Mouse (Mus musculus) lung, embryonic 14.5 days (tissue): ENCODE measurements around the gene Rnase2b. TPM values are rescaled to one million over a fixed set of nuclear protein-coding genes. Genes with fewer than 3 reads are reported as not detected.

Source experiments
- ATAC-seq: fragments of 200-750 bp; cut with Nextera tagmentation; 2 replicates; pipeline ENCODE4 v1.8.0; 2017; ENCODE audit warnings: mild to moderate bottlenecking, moderate TSS enrichment, moderate library complexity; ENCODE audit not compliant: insufficient read depth
- DNase-seq: peaks from one replicate; pipeline ENCODE4 v3.0.0-alpha.2; 2015
- H3K27ac ChIP-seq: fragments of 300-500 bp; sonication (generic); 2 replicates; pipeline ENCODE4 v1.5.1; 2014; ENCODE audit warnings: low read depth, mild to moderate bottlenecking, moderate library complexity
- H3K27me3 ChIP-seq: fragments of 300-500 bp; sonication (generic); 2 replicates; pipeline ENCODE4 v1.6.1; 2014; ENCODE audit warnings: low read length, control low read depth; ENCODE audit not compliant: insufficient read depth
- H3K36me3 ChIP-seq: fragments of 300-500 bp; sonication (generic); 2 replicates; pipeline ENCODE4 v1.6.1; 2014; ENCODE audit warnings: control low read depth; ENCODE audit not compliant: insufficient read depth
- H3K4me1 ChIP-seq: fragments of 300-500 bp; sonication (generic); 2 replicates; pipeline ENCODE4 v1.6.1; 2014; ENCODE audit warnings: antibody characterized with exemption, control low read depth; ENCODE audit not compliant: insufficient read depth
- H3K4me2 ChIP-seq: fragments of 300-500 bp; sonication (generic); 2 replicates; pipeline ENCODE4 v1.6.1; 2014; ENCODE audit warnings: mild to moderate bottlenecking
- H3K4me3 ChIP-seq: fragments of 300-500 bp; sonication (generic); 2 replicates; pipeline ENCODE4 v1.5.1; 2014; ENCODE audit warnings: low read depth, low read length
- H3K9ac ChIP-seq: fragments of 300-500 bp; sonication (generic); 2 replicates; pipeline ENCODE4 v1.6.1; 2014
- H3K9me3 ChIP-seq: fragments of 300-500 bp; sonication (generic); 2 replicates; pipeline ENCODE4 v1.6.1; 2016; ENCODE audit warnings: low read depth, low read length, control low read depth
- CTCF ChIP-seq: IDR thresholded peaks from 2 replicates; pipeline ENCODE4 v1.5.1; 2016; ENCODE audit warnings: antibody characterized with exemption, low read depth
- WGBS: fragments of 180-500 bp; shearing (Covaris S2); extraction: QIAGEN DNeasy Blood & Tissue Kit; methylation state at CpG from one replicate; pipeline ENCODE4 v1.1.7; 2014; 5-methylcytosine and 5-hydroxymethylcytosine counted together
- polyA plus RNA-seq: library from polyadenylated mRNA; unstranded; fragments of >200 nt; fragmentation: Nextera tagmentation; extraction: Ambion mirVana; gene quantifications from 2 replicates; pipeline ENCODE4 v1.2.1, GENCODE M21; 2014

Gene Rnase2b
- polyA plus RNA-seq, 1 experiment from 2014 or later: not detected

DNA sequence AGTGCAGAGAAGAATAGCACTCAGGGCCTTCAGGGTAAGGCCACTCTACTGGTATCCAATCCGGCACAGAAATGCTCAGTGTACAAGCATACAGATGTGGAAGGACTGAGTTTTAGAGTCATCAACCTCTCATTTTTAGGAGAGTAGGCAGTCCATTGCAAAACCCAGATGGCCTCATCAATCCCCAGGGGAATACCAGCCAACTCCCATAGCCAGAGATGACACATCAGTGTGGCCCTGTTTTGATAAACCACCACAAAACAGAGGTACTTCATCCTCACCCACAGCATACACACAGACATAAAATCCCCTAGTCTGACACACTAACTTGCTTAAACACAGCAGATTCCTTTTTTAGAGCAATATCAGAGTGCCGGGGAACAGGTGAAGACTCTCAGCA lies 38.4 kb downstream of the Rnase2b start:
- no peak overlapping the region for H3K4me3 ChIP-seq
- H3K27ac ChIP-seq: no peak overlapping the region
- H3K4me2 ChIP-seq: no peak overlapping the region
- H3K4me1 ChIP-seq: no peaks in the 10 kb centered on the region
- DNase-seq (no peak), ATAC-seq (no peak)
- no peaks in the 10 kb centered on the region for H3K27me3 ChIP-seq
- no peaks in the 10 kb centered on the region for H3K9me3 ChIP-seq
- no peak for TF ChIP-seq CTCF
- no peaks in the 10 kb centered on the region for H3K36me3 ChIP-seq
- WGBS: 90% methylated on average over 2 of the region's 2 CpGs
- H3K9ac ChIP-seq: no peak overlapping the region

DNA sequence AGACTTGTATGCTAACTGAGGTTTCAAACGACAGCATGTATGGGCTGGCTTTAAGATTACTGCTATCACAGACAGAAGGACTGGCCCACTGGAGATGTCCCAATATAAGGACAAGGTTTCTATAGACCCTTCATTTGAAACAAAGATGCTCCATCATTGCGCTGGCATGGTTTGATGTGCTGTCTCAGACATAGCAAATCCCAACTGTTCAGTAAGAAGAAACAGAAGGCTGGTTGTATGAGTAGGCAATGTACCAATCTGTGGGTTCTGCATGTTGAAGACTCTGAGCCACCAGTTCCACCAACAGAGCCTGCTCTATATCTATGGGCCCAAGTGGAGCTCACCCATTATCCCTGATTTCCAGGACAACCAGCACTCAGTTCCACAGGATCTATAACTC lies 41.1 kb downstream of the Rnase2b start, which contains the start of gene Ear14:
Gene Ear14 (plus strand): TSS at position 277 of the 400 bp plus-strand sequence.
- H3K27me3 ChIP-seq: no peaks in the 10 kb centered on the region
- H3K4me2 ChIP-seq: no peak within 1 kb of the TSS
- no peak for TF ChIP-seq CTCF
- no peak within 1 kb of the TSS for H3K27ac ChIP-seq
- no peaks in the 10 kb centered on the region for H3K36me3 ChIP-seq
- WGBS: 77% methylated on average over 2 of the region's 2 CpGs
- DNase-seq (no peak), ATAC-seq (no peak)
- no peak within 1 kb of the TSS for H3K4me3 ChIP-seq
- H3K9ac ChIP-seq: no peak within 1 kb of the TSS
- H3K4me1 ChIP-seq: no peaks in the 10 kb centered on the region
- no peaks in the 10 kb centered on the region for H3K9me3 ChIP-seq

Other genes with a start within 250 kb of the Rnase2b start
- gene Osgep, start 237.4 kb upstream of the Rnase2b start, polyA plus RNA-seq: 164 and 183 TPM in 2 replicates
- gene Apex1, start 237.3 kb upstream of the Rnase2b start, polyA plus RNA-seq: 272 and 273 TPM in 2 replicates
- 45.6 and 47.1 TPM in 2 replicates for gene Pip4p1, start 231.4 kb upstream of the Rnase2b start, polyA plus RNA-seq
- 64.4 and 67.0 TPM in 2 replicates for gene Pnp, start 231.2 kb upstream of the Rnase2b start, polyA plus RNA-seq
- gene Gm49342, start 217.7 kb upstream of the Rnase2b start, polyA plus RNA-seq: not detected in 2 replicates
- gene Pnp2, start 206.3 kb upstream of the Rnase2b start, polyA plus RNA-seq: 0.42 and 0.76 TPM in 2 replicates
- gene Rnase10, start 154.5 kb upstream of the Rnase2b start, polyA plus RNA-seq: 0.45 TPM in 1 of 2 replicates, not detected in the other
- gene Rnase9, start 120.4 kb upstream of the Rnase2b start, polyA plus RNA-seq: not detected in 2 replicates
- not detected in 2 replicates for gene Rnase11, start 112.1 kb upstream of the Rnase2b start, polyA plus RNA-seq
- not detected in 2 replicates for gene Rnase12, start 104.6 kb upstream of the Rnase2b start, polyA plus RNA-seq
- gene Olfr750, start 87.8 kb upstream of the Rnase2b start, polyA plus RNA-seq: not detected in 2 replicates
- 27.6 and 29.6 TPM in 2 replicates for gene Rnase4, start 71.2 kb upstream of the Rnase2b start, polyA plus RNA-seq
- gene Ang, start 71.1 kb upstream of the Rnase2b start, polyA plus RNA-seq: 5.2 and 5.6 TPM in 2 replicates
- gene Eddm3b, start 47.8 kb upstream of the Rnase2b start, polyA plus RNA-seq: not detected in 2 replicates
- gene Rnase6, start 38.4 kb upstream of the Rnase2b start, polyA plus RNA-seq: 1.2 and 1.4 TPM in 2 replicates
- 0.50 TPM in 1 of 2 replicates, not detected in the other for gene Rnase1, start 15.5 kb upstream of the Rnase2b start, polyA plus RNA-seq
- gene Ang2, start 36.9 kb downstream of the Rnase2b start, polyA plus RNA-seq: not detected in 2 replicates
- gene Ear14, start 41.1 kb downstream of the Rnase2b start, polyA plus RNA-seq: not detected in 2 replicates
- not detected in 2 replicates for gene Rnase2a, start 93.9 kb downstream of the Rnase2b start, polyA plus RNA-seq
- gene Gm7247, start 199.5 kb downstream of the Rnase2b start, polyA plus RNA-seq: not detected in 2 replicates
- not detected in 2 replicates for gene Vmn2r88, start 248.6 kb downstream of the Rnase2b start, polyA plus RNA-seq